Mouse (Mus musculus) embryonic facial prominence, embryonic 10.5 days (tissue): Measurements from ENCODE around the gene Clgn. TPM values are rescaled to one million over a fixed set of nuclear protein-coding genes. Genes with fewer than 3 reads are reported as not detected.
A peak's percentile ranks its signal among the peaks of the same experiment; 100 is the strongest.

Experiments used
- DNase-seq: peaks from one replicate; pipeline ENCODE4 v3.0.0-alpha.2; 2017; ENCODE audit warnings: low spot score
- H3K27ac ChIP-seq: fragments of 300-500 bp; sonication (generic); replicated peaks from 2 replicates; pipeline ENCODE4 v1.5.1; 2016; ENCODE audit warnings: mild to moderate bottlenecking
- H3K27me3 ChIP-seq: fragments of 300-500 bp; sonication (generic); replicated peaks from 2 replicates; pipeline ENCODE4 v1.6.1; 2016; ENCODE audit warnings: low read depth, mild to moderate bottlenecking; ENCODE audit not compliant: poor library complexity, severe bottlenecking
- H3K36me3 ChIP-seq: fragments of 300-500 bp; sonication (generic); replicated peaks from 2 replicates; pipeline ENCODE4 v1.6.1; 2016; ENCODE audit warnings: mild to moderate bottlenecking, moderate library complexity
- H3K4me1 ChIP-seq: fragments of 300-500 bp; sonication (generic); 2 replicates; pipeline ENCODE4 v1.6.1; 2016
- H3K4me3 ChIP-seq: fragments of 300-500 bp; sonication (generic); 2 replicates; pipeline ENCODE4 v1.5.1; 2016; ENCODE audit warnings: mild to moderate bottlenecking, moderate library complexity
- H3K9me3 ChIP-seq: fragments of 300-500 bp; sonication (generic); 2 replicates; pipeline ENCODE4 v1.6.1; 2016; ENCODE audit warnings: mild to moderate bottlenecking
- WGBS: fragments of 180-500 bp; shearing (Covaris S2); methylation state at CpG from one replicate; pipeline ENCODE4 v1.1.7; 2016; 5-methylcytosine and 5-hydroxymethylcytosine counted together
- polyA plus RNA-seq: library from polyadenylated mRNA; unstranded; fragments of >200 nt; fragmentation: Nextera tagmentation; extraction: Ambion mirVana; gene quantifications from 2 replicates; pipeline ENCODE4 v1.2.1, GENCODE M21; 2016

Gene Clgn
- polyA plus RNA-seq, 1 experiment from 2014 or later: 2.4 TPM

- Histone ChIP-seq H3K4me1 (peaks cover 11% of the 10 kb centered on the region), H3K27ac (no peak overlapping the region), H3K4me3 (no peak overlapping the region), H3K9me3 (0 out of 2 replicates have a peak, but pooled peaks cover 3% of the 10 kb centered on the region), H3K36me3 (no peaks in the 10 kb centered on the region), H3K27me3 (peaks cover 16% of the 10 kb centered on the region)
- 89% methylated on average over 5 of the region's 5 CpGs for WGBS
- no peak for DNase-seq
Observed at GRCm38 (mm10) chr8:83394325-83394724, 4.7 kb downstream of the Clgn start.

- no peaks in the 10 kb centered on the region for H3K36me3 ChIP-seq
- no peak for DNase-seq
- 90% methylated on average over 6 of the region's 6 CpGs for WGBS
- H3K9me3 ChIP-seq: 0 out of 2 replicates have a peak, but pooled peaks cover 3% of the 10 kb centered on the region
- H3K4me3 ChIP-seq: no peak overlapping the region
- H3K27ac ChIP-seq: no peak overlapping the region
- H3K27me3 ChIP-seq: no peaks in the 10 kb centered on the region
- H3K4me1 ChIP-seq: no peaks in the 10 kb centered on the region
Observed at GRCm38 (mm10) chr8:83396680-83397079, 7.0 kb downstream of the Clgn start.

GRCm38 (mm10) chr8:83397726-83398125, 8.1 kb downstream of the Clgn start:
- Histone ChIP-seq H3K36me3 (no peaks in the 10 kb centered on the region), H3K4me3 (no peak overlapping the region), H3K27me3 (no peaks in the 10 kb centered on the region), H3K9me3 (0 out of 2 replicates have a peak, but pooled peaks cover 3% of the 10 kb centered on the region), H3K4me1 (no peaks in the 10 kb centered on the region), H3K27ac (no peak overlapping the region)
- WGBS: 78% methylated on average over 4 of the region's 4 CpGs
- no peak for DNase-seq

GRCm38 (mm10) chr8:83405548-83405947, 15.9 kb downstream of the Clgn start:
- DNase-seq: no peak
- Histone ChIP-seq H3K4me3 (no peak overlapping the region), H3K9me3 (no peaks in the 10 kb centered on the region), H3K4me1 (no peaks in the 10 kb centered on the region), H3K27me3 (no peaks in the 10 kb centered on the region), H3K36me3 (no peaks in the 10 kb centered on the region), H3K27ac (no peak overlapping the region)
- WGBS: 85% methylated on average over 10 of the region's 10 CpGs

- peak; percentile 35 for DNase-seq
- no peaks in the 10 kb centered on the region for H3K27me3 ChIP-seq
- H3K4me1 ChIP-seq: no peaks in the 10 kb centered on the region
- no peaks in the 10 kb centered on the region for H3K36me3 ChIP-seq
- no peaks in the 10 kb centered on the region for H3K9me3 ChIP-seq
- no peak overlapping the region for H3K27ac ChIP-seq
- WGBS: 42% methylated on average over 6 of the region's 6 CpGs
- H3K4me3 ChIP-seq: no peak overlapping the region
Observed at GRCm38 (mm10) chr8:83406836-83407235, 17.2 kb downstream of the Clgn start.

GRCm38 (mm10) chr8:83408496-83408895, 18.8 kb downstream of the Clgn start:
- Histone ChIP-seq H3K27me3 (no peaks in the 10 kb centered on the region), H3K9me3 (no peaks in the 10 kb centered on the region), H3K4me1 (no peaks in the 10 kb centered on the region), H3K27ac (no peak overlapping the region), H3K4me3 (no peak overlapping the region), H3K36me3 (no peaks in the 10 kb centered on the region)
- WGBS: 78% methylated on average over 7 of the region's 7 CpGs
- DNase-seq: no peak

GRCm38 (mm10) chr8:83416878-83417277, 27.2 kb downstream of the Clgn start:
- H3K36me3 ChIP-seq: no peaks in the 10 kb centered on the region
- H3K4me1 ChIP-seq: no peaks in the 10 kb centered on the region
- no peaks in the 10 kb centered on the region for H3K9me3 ChIP-seq
- H3K27ac ChIP-seq: no peak overlapping the region
- WGBS: 96% methylated on average over 15 of the region's 15 CpGs
- no peak overlapping the region for H3K4me3 ChIP-seq
- DNase-seq: no peak
- no peaks in the 10 kb centered on the region for H3K27me3 ChIP-seq

GRCm38 (mm10) chr8:83417970-83418369, 28.3 kb downstream of the Clgn start:
- Histone ChIP-seq H3K27ac (no peak overlapping the region), H3K27me3 (no peaks in the 10 kb centered on the region), H3K9me3 (no peaks in the 10 kb centered on the region), H3K36me3 (no peaks in the 10 kb centered on the region), H3K4me1 (no peaks in the 10 kb centered on the region), H3K4me3 (no peak overlapping the region)
- 85% methylated on average over 6 of the region's 6 CpGs for WGBS
- no peak for DNase-seq

GRCm38 (mm10) chr8:83418805-83419516, 29.3 kb downstream of the Clgn start:
- H3K4me1 ChIP-seq: no peaks in the 10 kb centered on the region
- WGBS: 90% methylated on average over 11 of the region's 11 CpGs
- no peak overlapping the region for H3K4me3 ChIP-seq

GRCm38 (mm10) chr8:83421354-83421753, 31.7 kb downstream of the Clgn start:
- Histone ChIP-seq H3K27ac (no peak overlapping the region), H3K4me1 (peaks cover 3% of the 10 kb centered on the region; the same call in 1 of the 2 replicates), H3K36me3 (no peaks in the 10 kb centered on the region), H3K27me3 (no peaks in the 10 kb centered on the region), H3K9me3 (no peaks in the 10 kb centered on the region), H3K4me3 (no peak overlapping the region)
- no peak for DNase-seq
- 93% methylated on average over 1 of the region's 1 CpGs for WGBS

More at GRCm38 (mm10) chr8:83418805-83419516, 29.3 kb downstream of the Clgn start:
- Histone ChIP-seq H3K36me3 (no peaks in the 10 kb centered on the region), H3K27ac (no peak overlapping the region), H3K27me3 (no peaks in the 10 kb centered on the region), H3K9me3 (no peaks in the 10 kb centered on the region)
- no peak for DNase-seq

- H3K4me1 ChIP-seq: peaks cover 3% of the 10 kb centered on the region; the same call in 1 of the 2 replicates
- H3K27ac ChIP-seq: no peak overlapping the region
- H3K9me3 ChIP-seq: no peaks in the 10 kb centered on the region
- 75% methylated on average over 13 of the region's 13 CpGs for WGBS
- no peak for DNase-seq
- no peaks in the 10 kb centered on the region for H3K36me3 ChIP-seq
- H3K27me3 ChIP-seq: no peaks in the 10 kb centered on the region
- no peak overlapping the region for H3K4me3 ChIP-seq
Observed at GRCm38 (mm10) chr8:83423032-83423825, 33.6 kb downstream of the Clgn start.

GRCm38 (mm10) chr8:83425202-83425601, 35.5 kb downstream of the Clgn start:
- no peaks in the 10 kb centered on the region for H3K36me3 ChIP-seq
- H3K9me3 ChIP-seq: no peaks in the 10 kb centered on the region
- H3K4me1 ChIP-seq: peaks cover 3% of the 10 kb centered on the region; the same call in 1 of the 2 replicates
- 90% methylated on average over 6 of the region's 6 CpGs for WGBS
- DNase-seq: no peak
- no peaks in the 10 kb centered on the region for H3K27me3 ChIP-seq
- H3K4me3 ChIP-seq: no peak overlapping the region
- no peak overlapping the region for H3K27ac ChIP-seq
